Mouse (Mus musculus) neural tube, embryonic 15.5 days (tissue): ENCODE data around the gene Lst1. TPM values are rescaled to one million over a fixed set of nuclear protein-coding genes. Genes with fewer than 3 reads are reported as not detected.
"Not testable (repeated sequence)": the region's sequence is repeated elsewhere in the genome, so short reads cannot be mapped to it uniquely, and the experiment has no call there.

ENCODE experiments used
- ATAC-seq: fragments of 200-750 bp; cut with Nextera tagmentation; 2 replicates; pipeline ENCODE4 v1.8.0; 2017; ENCODE audit warnings: mild to moderate bottlenecking, moderate TSS enrichment, moderate library complexity; ENCODE audit not compliant: low FRiP score
- H3K27ac ChIP-seq: fragments of 300-500 bp; sonication (generic); replicated peaks from 2 replicates; pipeline ENCODE4 v1.5.1; 2015; ENCODE audit warnings: mild to moderate bottlenecking, inconsistent platforms
- H3K27me3 ChIP-seq: fragments of 300-500 bp; sonication (generic); replicated peaks from 2 replicates; pipeline ENCODE4 v1.6.1; 2015; ENCODE audit warnings: inconsistent platforms
- H3K36me3 ChIP-seq: fragments of 300-500 bp; sonication (generic); 2 replicates; pipeline ENCODE4 v1.6.1; 2015; ENCODE audit warnings: inconsistent platforms
- H3K4me1 ChIP-seq: fragments of 300-500 bp; sonication (generic); 2 replicates; pipeline ENCODE4 v1.6.1; 2015; ENCODE audit warnings: inconsistent platforms
- H3K4me2 ChIP-seq: fragments of 300-500 bp; sonication (generic); 2 replicates; pipeline ENCODE4 v1.6.1; 2015; ENCODE audit warnings: inconsistent platforms, mild to moderate bottlenecking, moderate library complexity
- H3K4me3 ChIP-seq: fragments of 300-500 bp; sonication (generic); replicated peaks from 2 replicates; pipeline ENCODE4 v1.5.1; 2015; ENCODE audit warnings: mild to moderate bottlenecking, inconsistent platforms
- H3K9ac ChIP-seq: fragments of 300-500 bp; sonication (generic); replicated peaks from 2 replicates; pipeline ENCODE4 v1.6.1; 2015; ENCODE audit warnings: mild to moderate bottlenecking, inconsistent platforms
- H3K9me3 ChIP-seq: fragments of 300-500 bp; sonication (generic); replicated peaks from 2 replicates; pipeline ENCODE4 v1.6.1; 2016; ENCODE audit warnings: inconsistent platforms
- WGBS: fragments of 180-500 bp; shearing (Covaris S2); methylation state at CpG from one replicate; pipeline ENCODE4 v1.1.7; 2015; ENCODE audit warnings: mixed read lengths; 5-methylcytosine and 5-hydroxymethylcytosine counted together
- polyA plus RNA-seq: library from polyadenylated mRNA; unstranded; fragments of >200 nt; fragmentation: Nextera tagmentation; extraction: Ambion mirVana; gene quantifications from 2 replicates; pipeline ENCODE4 v1.2.1, GENCODE M21; 2015

Gene Lst1
- polyA plus RNA-seq = 8.3 and 12.1 TPM in 2 replicates

GRCm38 (mm10) chr17:35187959-35188610 is at the start of gene Lst1:
Gene Lst1 (minus strand): TSS chr17:35188439.
- no peak within 1 kb of the TSS for H3K27ac ChIP-seq
- 77% methylated on average over 7 of the region's 7 CpGs for WGBS
- no peak within 1 kb of the TSS for H3K9ac ChIP-seq
- H3K27me3 ChIP-seq = no peaks in the 10 kb centered on the region
- no peak within 1 kb of the TSS for H3K4me2 ChIP-seq
- H3K4me1 ChIP-seq = peaks cover 11% of the 10 kb centered on the region
- no peaks in the 10 kb centered on the region for H3K9me3 ChIP-seq
- H3K36me3 ChIP-seq = no peaks in the 10 kb centered on the region
- no peak within 1 kb of the TSS for H3K4me3 ChIP-seq
- no peak for ATAC-seq

GRCm38 (mm10) chr17:35237504-35237903 is 49.3 kb upstream of the Lst1 start:
- Histone ChIP-seq H3K4me3 (peak overlapping the region; percentile 54), H3K4me1 (peaks cover 51% of the 10 kb centered on the region), H3K9ac (peak overlapping the region; percentile 68; the same call in 1 of the 2 replicates), H3K36me3 (peaks cover 4% of the 10 kb centered on the region), H3K4me2 (peak overlapping the region; percentile 95), H3K27ac (0 out of 2 replicates have a peak overlapping the region, but pooled peaks have one; percentile 92), H3K9me3 (no peaks in the 10 kb centered on the region), H3K27me3 (no peaks in the 10 kb centered on the region)
- no peak for ATAC-seq
- 91% methylated on average over 12 of the region's 12 CpGs for WGBS

GRCm38 (mm10) chr17:35236996-35237395 is 48.8 kb upstream of the Lst1 start:
- Histone ChIP-seq H3K27me3 (no peaks in the 10 kb centered on the region), H3K4me1 (peaks cover 56% of the 10 kb centered on the region), H3K4me3 (peak overlapping the region; percentile 54), H3K27ac (peak overlapping the region; percentile 92), H3K36me3 (peaks cover 4% of the 10 kb centered on the region), H3K9ac (peak overlapping the region; percentile 68), H3K9me3 (no peaks in the 10 kb centered on the region), H3K4me2 (peak overlapping the region; percentile 95)
- 68% methylated on average over 9 of the region's 9 CpGs for WGBS
- ATAC-seq = no peak

GRCm38 (mm10) chr17:35236390-35236746 is 48.1 kb upstream of the Lst1 start:
- no peaks in the 10 kb centered on the region for H3K27me3 ChIP-seq
- peak overlapping the region; percentile 92 for H3K27ac ChIP-seq
- peak overlapping the region; percentile 95 for H3K4me2 ChIP-seq
- peak; percentile 85 for ATAC-seq
- H3K9me3 ChIP-seq = no peaks in the 10 kb centered on the region
- under 1% methylated on average over 18 of the region's 18 CpGs for WGBS
- peak overlapping the region; percentile 68 for H3K9ac ChIP-seq
- peaks cover 4% of the 10 kb centered on the region for H3K36me3 ChIP-seq
- peaks cover 61% of the 10 kb centered on the region for H3K4me1 ChIP-seq
- peak overlapping the region; percentile 54 for H3K4me3 ChIP-seq

GRCm38 (mm10) chr17:35235614-35236389 is 47.6 kb upstream of the Lst1 start, which contains the start of gene Nfkbil1:
Gene Nfkbil1 (minus strand): TSS chr17:35235792.
- no peaks in the 10 kb centered on the region for H3K27me3 ChIP-seq
- peak within 1 kb of the TSS; percentile 92 for H3K27ac ChIP-seq
- peak within 1 kb of the TSS; percentile 95 for H3K4me2 ChIP-seq
- WGBS = under 1% methylated on average over 35 of the region's 35 CpGs
- H3K9ac ChIP-seq = peak within 1 kb of the TSS; percentile 68
- H3K4me3 ChIP-seq = peak within 1 kb of the TSS; percentile 54
- no peaks in the 10 kb centered on the region for H3K9me3 ChIP-seq
- H3K4me1 ChIP-seq = peaks cover 59% of the 10 kb centered on the region
- peak; percentile 85 for ATAC-seq
- H3K36me3 ChIP-seq = peaks cover 9% of the 10 kb centered on the region

GRCm38 (mm10) chr17:35234903-35235302 is 46.7 kb upstream of the Lst1 start:
- WGBS = 7% methylated on average over 31 of the region's 31 CpGs
- Histone ChIP-seq H3K9me3 (no peaks in the 10 kb centered on the region), H3K4me2 (peak overlapping the region; percentile 95), H3K27me3 (no peaks in the 10 kb centered on the region), H3K4me3 (peak overlapping the region; percentile 54), H3K4me1 (peaks cover 50% of the 10 kb centered on the region), H3K27ac (peak overlapping the region; percentile 92), H3K9ac (peak overlapping the region; percentile 68), H3K36me3 (peaks cover 15% of the 10 kb centered on the region)
- no peak for ATAC-seq

- H3K27me3 ChIP-seq, ATAC-seq, H3K9me3 ChIP-seq, H3K27ac ChIP-seq, H3K9ac ChIP-seq: not testable (repeated sequence)
- Histone ChIP-seq H3K4me3 (peak overlapping the region; percentile 54; the same call in 1 of the 2 replicates), H3K4me1 (peaks cover 50% of the 10 kb centered on the region), H3K4me2 (peak overlapping the region; percentile 95), H3K36me3 (peaks cover 23% of the 10 kb centered on the region)
- WGBS = 93% methylated on average over 7 of the region's 7 CpGs
Measured at GRCm38 (mm10) chr17:35234090-35234489, 45.9 kb upstream of the Lst1 start.

GRCm38 (mm10) chr17:35233114-35233980 is 45.1 kb upstream of the Lst1 start, which contains the start of gene Atp6v1g2:
Gene Atp6v1g2 (plus strand): TSS chr17:35233660.
- ATAC-seq = no peak
- Histone ChIP-seq H3K27me3 (no peaks in the 10 kb centered on the region), H3K4me2 (peak within 1 kb of the TSS; percentile 95), H3K4me3 (peak within 1 kb of the TSS; percentile 54), H3K9ac (no peak within 1 kb of the TSS), H3K4me1 (peaks cover 50% of the 10 kb centered on the region), H3K9me3 (no peaks in the 10 kb centered on the region), H3K36me3 (peaks cover 31% of the 10 kb centered on the region), H3K27ac (0 out of 2 replicates have a peak within 1 kb of the TSS, but pooled peaks have one; percentile 9)
- 77% methylated on average over 18 of the region's 18 CpGs for WGBS

GRCm38 (mm10) chr17:35232659-35233058 is 44.4 kb upstream of the Lst1 start:
- no peak overlapping the region for H3K4me2 ChIP-seq
- peaks cover 38% of the 10 kb centered on the region for H3K36me3 ChIP-seq
- WGBS = 86% methylated on average over 5 of the region's 5 CpGs
- H3K4me1 ChIP-seq = peaks cover 48% of the 10 kb centered on the region
- no peak for ATAC-seq
- no peaks in the 10 kb centered on the region for H3K27me3 ChIP-seq
- no peak overlapping the region for H3K27ac ChIP-seq
- H3K9me3 ChIP-seq = no peaks in the 10 kb centered on the region
- H3K4me3 ChIP-seq = no peak overlapping the region
- no peak overlapping the region for H3K9ac ChIP-seq

- Histone ChIP-seq H3K4me3 (peak overlapping the region; percentile 9; the same call in 1 of the 2 replicates), H3K9me3 (no peaks in the 10 kb centered on the region), H3K9ac (no peak overlapping the region; the same call in 1 of the 2 replicates), H3K4me2 (peak overlapping the region; percentile 23; the same call in 1 of the 2 replicates), H3K4me1 (peaks cover 42% of the 10 kb centered on the region), H3K27ac (no peak overlapping the region; the same call in 1 of the 2 replicates), H3K27me3 (no peaks in the 10 kb centered on the region), H3K36me3 (peaks cover 44% of the 10 kb centered on the region)
- WGBS = 10% methylated on average over 12 of the region's 12 CpGs
- no peak for ATAC-seq
Measured at GRCm38 (mm10) chr17:35232043-35232442, 43.8 kb upstream of the Lst1 start.

- H3K27me3 ChIP-seq = no peaks in the 10 kb centered on the region
Measured at GRCm38 (mm10) chr17:35231022-35231421, 42.8 kb upstream of the Lst1 start.

More at GRCm38 (mm10) chr17:35231022-35231421, 42.8 kb upstream of the Lst1 start:
- Histone ChIP-seq H3K4me1 (peaks cover 35% of the 10 kb centered on the region), H3K4me3 (no peak overlapping the region), H3K9ac (no peak overlapping the region), H3K9me3 (no peaks in the 10 kb centered on the region), H3K27ac (no peak overlapping the region), H3K4me2 (no peak overlapping the region), H3K36me3 (peaks cover 47% of the 10 kb centered on the region)
- ATAC-seq = no peak
- WGBS = 91% methylated on average over 10 of the region's 10 CpGs
